Mouse (Mus musculus) CD4-positive helper T cell, adult 2 months (primary cell): ENCODE measurements at regions not wholly inside any gene's neighbourhood (a gene's known extent, or its start where the extent isn't known, plus 50 kb on each side); places are given as distances from the start of the nearest gene placed in this dataset.

Experiments used
- DNase-seq: peaks from one replicate; pipeline ENCODE4 v3.0.0-alpha.2; 2012; ENCODE audit warnings: low read depth, missing footprints, low spot score

- DNase-seq, result no peak
Observed at GRCm38 (mm10) chr14:46639116-46639826, 121.1 kb upstream of the Cdkn3 start.

GRCm38 (mm10) chr14:46638516-46638915, 121.8 kb upstream of the Cdkn3 start:
- DNase-seq, result no peak

DNA sequence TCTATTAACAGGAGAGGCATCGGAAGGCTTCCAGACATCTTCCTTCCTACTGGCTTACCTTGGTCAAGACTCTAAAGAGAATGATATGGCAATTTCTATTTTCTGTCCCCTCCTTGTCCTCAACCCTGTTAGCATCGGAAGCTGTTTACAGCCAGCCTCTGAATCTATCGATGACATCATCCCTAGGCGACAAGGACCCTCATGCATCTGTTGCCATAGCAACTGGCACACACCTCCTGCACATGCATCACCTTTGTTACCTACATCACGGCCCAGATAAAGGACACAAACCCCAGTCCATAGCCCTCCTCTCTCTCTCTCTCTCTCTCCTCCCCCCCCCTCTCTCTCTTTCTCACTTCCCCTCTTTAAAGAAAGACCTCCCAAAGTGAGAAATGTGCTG, 123.1 kb upstream of the Cdkn3 start:
- DNase-seq, result no peak

GRCm38 (mm10) chr14:46636364-46636763, 124.0 kb upstream of the Cdkn3 start:
- DNase-seq, result no peak

- DNase-seq, result no peak
Observed at GRCm38 (mm10) chr14:46635322-46635721, 125.0 kb upstream of the Cdkn3 start.

GRCm38 (mm10) chr14:46634656-46635244, 125.6 kb upstream of the Cdkn3 start:
- DNase-seq, result no peak

DNA sequence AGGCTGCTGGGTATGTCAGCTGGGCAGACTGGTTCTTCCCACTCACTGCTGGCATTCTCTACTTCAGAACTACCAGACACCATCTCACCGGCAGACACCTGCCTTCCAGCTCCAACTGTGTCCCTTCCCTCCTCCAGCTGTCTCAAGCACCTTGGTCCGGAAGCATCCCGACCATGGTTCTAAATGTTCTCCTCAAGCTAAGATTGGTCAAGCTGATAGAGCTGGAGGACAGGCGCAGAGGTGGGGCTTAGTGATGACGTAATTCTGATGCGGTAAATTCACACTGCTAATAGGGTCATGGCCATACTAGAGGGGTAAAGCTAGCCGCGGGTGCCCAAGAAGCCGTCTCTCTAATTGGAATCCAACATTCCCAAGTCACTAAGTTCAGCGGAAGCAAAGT, 126.1 kb upstream of the Cdkn3 start:
- DNase-seq, result no peak

GRCm38 (mm10) chr14:46627690-46628089, 132.7 kb upstream of the Cdkn3 start:
- no peak for DNase-seq

DNA sequence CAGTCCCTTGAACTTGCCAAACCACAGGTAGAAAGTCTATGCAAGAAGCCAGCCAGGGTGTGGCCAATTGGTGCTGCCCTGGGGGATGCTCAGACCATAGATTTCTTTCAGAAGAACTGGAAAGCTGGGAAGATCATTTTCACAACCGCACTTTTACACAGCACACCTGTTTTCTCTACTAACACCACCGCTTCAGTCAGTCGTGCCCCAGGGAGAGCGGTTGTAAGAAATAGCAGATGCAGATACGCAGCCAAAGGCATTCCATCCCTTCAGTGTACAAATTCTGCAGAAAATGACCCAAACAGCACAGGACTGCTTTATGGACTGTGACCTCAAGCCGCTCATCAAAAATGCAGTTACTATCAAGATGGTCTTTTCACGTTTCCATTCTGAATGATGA, 134.6 kb upstream of the Cdkn3 start:
- DNase-seq, result no peak

- no peak for DNase-seq
Observed at GRCm38 (mm10) chr14:46623645-46624044, 136.7 kb upstream of the Cdkn3 start.

DNA sequence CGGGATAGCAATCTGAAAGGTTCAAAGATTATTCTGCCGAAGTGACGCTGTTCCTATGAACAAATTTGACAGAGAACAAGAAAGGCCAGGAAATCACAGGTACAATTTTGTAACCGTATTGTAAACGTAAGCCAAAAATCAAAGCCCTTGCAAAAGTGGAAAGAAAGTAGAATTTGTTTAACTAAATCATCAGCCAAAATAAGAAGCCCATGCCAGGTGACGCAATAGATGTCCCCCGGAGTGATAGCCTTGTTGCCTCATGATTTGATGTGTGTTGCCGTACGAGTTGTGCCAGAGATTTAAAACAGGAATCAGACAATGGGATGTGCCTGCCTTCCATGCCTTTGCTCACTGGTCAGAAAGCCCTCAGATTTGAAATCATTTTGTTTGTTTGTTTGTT, 144.3 kb upstream of the Cdkn3 start:
- no peak for DNase-seq

GRCm38 (mm10) chr14:46614936-46615335, 145.4 kb upstream of the Cdkn3 start:
- no peak for DNase-seq

- no peak for DNase-seq
Observed at GRCm38 (mm10) chr14:46613748-46614147, 146.6 kb upstream of the Cdkn3 start.

DNA sequence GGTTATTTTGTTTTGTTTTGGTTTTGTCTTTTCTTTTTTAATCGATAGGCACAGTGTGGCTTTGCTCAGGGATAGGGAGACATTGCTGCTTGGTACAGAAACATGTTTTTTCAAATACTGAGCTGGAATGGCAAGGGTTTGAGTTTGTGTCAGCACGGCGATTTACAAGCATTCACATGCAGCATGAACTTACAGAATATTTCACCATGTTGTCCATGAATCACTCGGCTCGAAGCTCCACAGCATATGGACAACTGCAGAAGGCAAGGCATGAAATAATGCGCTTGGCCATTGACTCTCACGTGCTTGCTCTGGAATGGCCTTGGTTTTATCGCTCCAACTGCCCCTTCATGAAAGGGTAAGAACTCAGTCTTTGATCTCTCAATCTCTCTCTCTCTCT, 147.1 kb upstream of the Cdkn3 start:
- DNase-seq, result no peak

- no peak for DNase-seq
Observed at GRCm38 (mm10) chr14:46612584-46612983, 147.8 kb upstream of the Cdkn3 start.

- DNase-seq, result no peak
Observed at GRCm38 (mm10) chr14:46610926-46611325, 149.4 kb upstream of the Cdkn3 start.

DNA sequence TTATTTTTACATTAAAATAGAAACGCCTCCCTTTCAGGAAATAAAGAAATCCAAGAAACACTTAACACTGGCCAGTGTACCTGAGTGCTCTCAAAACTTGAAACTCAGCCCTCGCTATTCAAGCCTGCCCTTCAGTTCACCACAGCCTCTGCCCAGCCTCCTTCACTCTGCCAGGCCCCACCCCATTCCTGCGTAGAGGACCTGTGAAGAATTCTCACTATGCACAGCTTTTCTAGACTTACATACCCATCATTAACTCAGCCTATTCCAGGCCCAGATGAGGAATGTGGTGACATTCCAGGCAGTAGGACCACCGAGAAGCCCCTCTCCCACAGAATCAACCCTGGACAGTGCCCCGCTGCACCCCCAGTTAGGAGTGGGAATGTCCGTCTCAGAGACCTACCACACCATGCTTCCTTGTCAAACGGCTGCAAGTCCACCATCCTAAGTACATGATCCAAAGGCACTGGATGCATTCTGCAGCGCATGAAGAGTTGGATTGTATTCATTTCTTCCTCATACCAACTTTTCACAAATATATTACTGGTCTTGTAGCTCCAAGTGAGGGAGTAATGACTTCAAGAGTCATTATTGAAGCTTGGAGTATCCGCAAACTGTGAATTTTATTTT, 150.0 kb upstream of the Cdkn3 start:
- DNase-seq, result no peak

DNA sequence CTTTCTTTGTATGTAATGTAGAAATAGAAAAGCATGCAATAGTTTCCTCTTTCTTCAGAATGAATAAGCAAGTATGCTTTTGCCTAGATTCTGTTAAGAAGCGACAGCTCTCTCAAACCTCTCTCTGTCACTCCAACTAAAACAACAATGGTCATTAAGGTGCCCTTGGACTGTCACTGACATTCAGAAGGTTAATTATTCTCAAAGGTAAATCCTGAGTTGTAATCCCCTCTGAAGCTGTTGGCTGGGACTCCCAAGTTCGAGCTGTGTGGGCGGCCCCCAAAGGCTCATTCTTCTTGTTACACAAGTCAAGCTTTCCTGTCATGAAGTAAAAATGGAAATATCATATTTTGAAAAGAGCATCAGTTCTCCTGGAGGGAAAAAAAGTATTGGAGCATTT, 153.6 kb upstream of the Cdkn3 start:
- no peak for DNase-seq

DNA sequence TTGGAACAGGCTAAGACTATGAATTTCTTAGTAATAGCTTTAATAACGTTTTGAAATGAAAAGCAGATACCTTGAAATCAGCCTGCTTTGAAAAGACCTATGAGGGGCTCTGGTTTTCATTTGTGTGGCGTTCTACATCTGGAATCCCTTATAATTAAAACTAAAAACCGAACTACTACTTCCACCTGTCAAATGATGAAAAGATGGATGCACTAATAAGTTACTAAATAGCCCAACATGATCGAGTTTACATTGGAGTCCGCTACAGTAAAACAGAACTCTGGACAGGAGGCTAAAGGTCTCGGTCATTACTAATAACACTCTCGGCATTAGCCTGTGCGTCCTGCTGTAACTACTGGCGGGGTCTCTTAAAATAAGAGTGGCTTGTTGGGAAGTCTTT, 154.3 kb upstream of the Cdkn3 start:
- no peak for DNase-seq

GRCm38 (mm10) chr14:46604886-46605531, 155.3 kb upstream of the Cdkn3 start:
- DNase-seq, result no peak

GRCm38 (mm10) chr14:46604156-46604885, 156.0 kb upstream of the Cdkn3 start:
- no peak for DNase-seq
